Mouse (Mus musculus): ENCODE measurements at regions not wholly inside any gene's neighbourhood (a gene's known extent, or its start where the extent isn't known, plus 50 kb on each side); places are given as distances from the start of the nearest gene placed in this dataset.

- TF ChIP-seq CHD2 (IDR thresholded peaks at IDR 0.05; ENCODE audit: low read length) (no peak), POLR2A (IDR thresholded peaks at IDR 0.05; ENCODE audit: control insufficient read depth in 1 of 2, insufficient read depth in 1 of 2, low read depth in 1 of 2, low read length in 2 of 2, poor library complexity in 1 of 2) (no peak), CTCF (IDR thresholded peaks at IDR 0.05 in 2 of 3, conservative IDR thresholded peaks at IDR 0.05 in 1 of 3; ENCODE audit: control insufficient read depth in 1 of 3, insufficient read depth in 1 of 3, low read depth in 2 of 3, low read length in 3 of 3, poor library complexity in 1 of 3, severe bottlenecking in 1 of 3) (no peak), POLR2AphosphoS5 (IDR thresholded peaks at IDR 0.05; ENCODE audit: borderline replicate concordance, low read depth, low read length) (no peak), NRF1 (IDR thresholded peaks at IDR 0.05; ENCODE audit: insufficient read depth, low read depth, low read length, poor library complexity, severe bottlenecking) (no peak), ZC3H11A (IDR thresholded peaks at IDR 0.05; ENCODE audit: low read depth, low read length) (no peak), GATA1 (IDR thresholded peaks at IDR 0.05; ENCODE audit: low read depth, low read length) (no peak), ELF1 (IDR thresholded peaks at IDR 0.05; ENCODE audit: low read depth, low read length) (no peak), ZNF384 (IDR thresholded peaks at IDR 0.05; ENCODE audit: low read depth, low read length) (no peak), GABPA (IDR thresholded peaks at IDR 0.05; ENCODE audit: low read depth, low read length) (no peak), HCFC1 (IDR thresholded peaks at IDR 0.05; ENCODE audit: low read depth, low read length) (no peak), CHD1 (IDR thresholded peaks at IDR 0.05; ENCODE audit: low read depth, low read length) (no peak), SIN3A (IDR thresholded peaks at IDR 0.05; ENCODE audit: low read length) (no peak), RAD21 (IDR thresholded peaks at IDR 0.05; ENCODE audit: low read depth, low read length) (no peak)
Measured at GRCm38 (mm10) chr2:115132165-115132592, 449.3 kb upstream of the BC052040 start.

Measured in MEL (cell line).